Comparison of ENCODE assay signal across 11 mouse cellular contexts in genomic region chr6:38342666-38342992, GRCm38 (mm10). TPM values are rescaled to one million over a fixed set of nuclear protein-coding genes. Genes with fewer than 3 reads are reported as not detected.
DNase-seq lines count a peak whose midpoint lies in the region; ATAC-seq and TF ChIP-seq lines count a peak whose summit lies in the region.
"Had no signal": no experiment of that assay in that cellular context is flagged by ENCODE, and none has a peak within 500 bp of the region (broad histone marks: within the 10 kb centered on the region; RNA-seq: fewer than 3 reads in every experiment).

No protein-coding gene starts in this region.

- H3K9ac ChIP-seq in heart, postnatal 0 days (replicated peaks; ENCODE audit: low read depth, low read length): no peak overlapping the region
- H3K9ac ChIP-seq in liver, embryonic 15.5 days: peak overlapping the region; percentile 66

- no peak overlapping the region for H3K27ac ChIP-seq in heart, postnatal 0 days (ENCODE audit: low read depth)
- peak overlapping the region; percentile 92 for H3K27ac ChIP-seq in bone marrow, adult 2 months (ENCODE audit: control insufficient read depth, insufficient read depth, low read depth, low read length, poor library complexity)
- H3K27ac ChIP-seq in liver, embryonic 15.5 days (replicated peaks): peak overlapping the region; percentile 100

- ATAC-seq in heart, postnatal 0 days (ENCODE audit: insufficient read depth, low read depth): no peak
- ATAC-seq in G1E (ENCODE audit: extremely low read depth, insufficient number of reproducible peaks, low FRiP score, poor library complexity, severe bottlenecking): peak; percentile 6; the same call in 1 of the 2 replicates
- ATAC-seq in liver, embryonic 15.5 days (ENCODE audit: insufficient read depth): no peak
- ATAC-seq in cerebellum, adult (ENCODE audit: insufficient number of reproducible peaks, low FRiP score, low TSS enrichment): no peak

- peaks cover 21% of the 10 kb centered on the region for H3K4me1 ChIP-seq in heart, postnatal 0 days (ENCODE audit: control insufficient read depth, insufficient read depth)
- H3K4me1 ChIP-seq in G1E (ENCODE audit: insufficient read depth, low read depth, low read length): peaks cover 94% of the 10 kb centered on the region
- H3K4me1 ChIP-seq in bone marrow, adult 2 months (ENCODE audit: control insufficient read depth, insufficient read depth, low read length): peaks cover 7% of the 10 kb centered on the region
- peaks cover 92% of the 10 kb centered on the region for H3K4me1 ChIP-seq in liver, embryonic 15.5 days (replicated peaks)

- H3K4me3 ChIP-seq in heart, postnatal 0 days (ENCODE audit: low read depth, low read length): peak overlapping the region; percentile 7; the same call in 1 of the 2 replicates
- peak overlapping the region; percentile 69 for H3K4me3 ChIP-seq in G1E (ENCODE audit: low read depth, low read length)
- H3K4me3 ChIP-seq in bone marrow, adult 2 months (replicated peaks; ENCODE audit: control insufficient read depth, low read depth, low read length): peak overlapping the region; percentile 59
- peak overlapping the region; percentile 56 for H3K4me3 ChIP-seq in liver, embryonic 15.5 days (replicated peaks)

- H3K36me3 ChIP-seq in heart, postnatal 0 days (replicated peaks; ENCODE audit: control insufficient read depth, insufficient read depth, low read length): peaks cover 25% of the 10 kb centered on the region
- H3K36me3 ChIP-seq in G1E (replicated peaks): peaks cover 58% of the 10 kb centered on the region
- H3K36me3 ChIP-seq in liver, embryonic 15.5 days (replicated peaks): peaks cover 54% of the 10 kb centered on the region

- WGBS in heart, postnatal 0 days: 46% methylated on average over 8 of the region's 8 CpGs
- whole genome bisulfite sequencing in bone marrow, adult 2 months: 10% methylated on average over 8 of the region's 8 CpGs
- WGBS in liver, embryonic 15.5 days (ENCODE audit: insufficient replicate concordance): 8% methylated on average over 8 of the region's 8 CpGs

- TF ChIP-seq EP300 in heart, postnatal 0 days (IDR thresholded peaks at IDR 0.05; ENCODE audit: low read depth): no peak

- intact Hi-C loops in gastrocnemius, postnatal 36 days (cut with DNase I): no loop called here

- TF ChIP-seq POLR2A in bone marrow, adult 2 months (IDR thresholded peaks at IDR 0.05; ENCODE audit: borderline replicate concordance, control insufficient read depth, low read depth, low read length): no peak

- no peaks in the 10 kb centered on the region for H3K27me3 ChIP-seq in heart, postnatal 0 days (ENCODE audit: control insufficient read depth, insufficient read depth, low read length)
- no peaks in the 10 kb centered on the region for H3K27me3 ChIP-seq in G1E (ENCODE audit: insufficient read depth, low read length)
- no peaks in the 10 kb centered on the region for H3K27me3 ChIP-seq in liver, embryonic 15.5 days

- no peaks in the 10 kb centered on the region for H3K9me3 ChIP-seq in heart, postnatal 0 days (replicated peaks; ENCODE audit: control insufficient read depth, low read length)
- H3K9me3 ChIP-seq in G1E (replicated peaks): no peaks in the 10 kb centered on the region
- H3K9me3 ChIP-seq in liver, embryonic 15.5 days (replicated peaks): no peaks in the 10 kb centered on the region

- H3K4me2 ChIP-seq in heart, postnatal 0 days (ENCODE audit: low read depth, low read length): peak overlapping the region; percentile 32; the same call in 1 of the 2 replicates
- H3K4me2 ChIP-seq in liver, embryonic 15.5 days: peak overlapping the region; percentile 85

- DNase-seq in heart, postnatal 0 days (ENCODE audit: low spot score): no peak
- DNase-seq in heart, adult 8-10 months (ENCODE audit: low spot score): no peak
- DNase-seq in G1E (ENCODE audit: low spot score): no peak
- no peak for DNase-seq in gastrocnemius, postnatal 36 days
- DNase-seq: kidney, postnatal 4 days; lung, postnatal 4 days; right cerebral cortex, postnatal 14 days had no signal

- TF ChIP-seq CTCF in heart, postnatal 0 days (IDR thresholded peaks at IDR 0.05; ENCODE audit: low read depth): no peak
- TF ChIP-seq CTCF in G1E (IDR thresholded peaks at IDR 0.05; ENCODE audit: low read depth, low read length): no peak
- TF ChIP-seq CTCF in bone marrow, adult 2 months (IDR thresholded peaks at IDR 0.05; ENCODE audit: control insufficient read depth, insufficient read depth, low read length): no peak

RNA-seq across cellular contexts. Expression of gene Zc3hav1, which starts 11.8 kb away (rescaled TPM):
- 19.2 and 28.9 TPM in 2 replicates for total RNA-seq in heart, postnatal 0 days (2014; rRNA removed; ENCODE audit: low replicate concordance)
- polyA plus RNA-seq in heart, postnatal 0 days (2015; fragmentation: Nextera tagmentation; extraction: Ambion mirVana): 8.2 and 9.1 TPM in 2 replicates
- total RNA-seq in heart, adult 8-10 months (2022): 10 to 100 TPM; 13.8 to 15.5 (median 14.6) TPM
- total RNA-seq in G1E (2014; fragmentation: Nextera tagmentation) (210 and 217 TPM in 2 replicates), G1E (2017) (107 and 112 TPM in 2 replicates)
- polyA plus RNA-seq in G1E (2012): 44.0 and 45.8 TPM in 2 replicates
- 45.5 and 46.8 TPM in 2 replicates for polyA plus RNA-seq in bone marrow, adult 2 months (2011; ENCODE audit: insufficient read depth, insufficient read length, low replicate concordance, missing spikeins)
- 23.4 and 23.6 TPM in 2 replicates for polyA plus RNA-seq in liver, embryonic 15.5 days (2015; fragmentation: Nextera tagmentation; extraction: Ambion mirVana)
- total RNA-seq in gastrocnemius, postnatal 36 days (2021): 1 to 10 TPM; 5.7 to 6.9 TPM

RNA-seq across cellular contexts. Expression of gene Ttc26, which starts 38.6 kb away (rescaled TPM):
- 1.5 and 2.3 TPM in 2 replicates for total RNA-seq in heart, postnatal 0 days (2014; rRNA removed; ENCODE audit: low replicate concordance)
- 1.00 and 1.0 TPM in 2 replicates for polyA plus RNA-seq in heart, postnatal 0 days (2015; fragmentation: Nextera tagmentation; extraction: Ambion mirVana)
- total RNA-seq in heart, adult 8-10 months (2022): 1 to 10 TPM; 1.3 to 2.1 (median 1.8) TPM
- total RNA-seq in G1E (2014; fragmentation: Nextera tagmentation) (6.1 and 6.5 TPM in 2 replicates), G1E (2017) (2.7 and 5.9 TPM in 2 replicates)
- 0.31 and 0.89 TPM in 2 replicates for polyA plus RNA-seq in G1E (2012)
- polyA plus RNA-seq in bone marrow, adult 2 months (2011; ENCODE audit: insufficient read depth, insufficient read length, low replicate concordance, missing spikeins): 0.61 and 1.2 TPM in 2 replicates
- 0.23 and 0.30 TPM in 2 replicates for polyA plus RNA-seq in liver, embryonic 15.5 days (2015; fragmentation: Nextera tagmentation; extraction: Ambion mirVana)
- under 1 TPM; 0.67 to 0.71 TPM for total RNA-seq in gastrocnemius, postnatal 36 days (2021)
- total RNA-seq: neutrophil, adult 5-6 weeks had no signal

RNA-seq across cellular contexts. Expression of gene Zc3hav1l, which starts 43.6 kb away (rescaled TPM):
- total RNA-seq in heart, postnatal 0 days (2014; rRNA removed; ENCODE audit: low replicate concordance): 4.7 and 7.3 TPM in 2 replicates
- polyA plus RNA-seq in heart, postnatal 0 days (2015; fragmentation: Nextera tagmentation; extraction: Ambion mirVana): 2.2 TPM in 2 replicates
- 1 to 10 TPM; 1.0 to 1.6 (median 1.3) TPM for total RNA-seq in heart, adult 8-10 months (2022)
- total RNA-seq in G1E (2014; fragmentation: Nextera tagmentation) (28.5 and 30.6 TPM in 2 replicates), G1E (2017) (4.5 and 5.6 TPM in 2 replicates)
- 7.3 and 7.5 TPM in 2 replicates for polyA plus RNA-seq in G1E (2012)
- polyA plus RNA-seq in bone marrow, adult 2 months (2011; ENCODE audit: insufficient read depth, insufficient read length, low replicate concordance, missing spikeins): 0.93 and 2.2 TPM in 2 replicates
- polyA plus RNA-seq in liver, embryonic 15.5 days (2015; fragmentation: Nextera tagmentation; extraction: Ambion mirVana): 1.4 and 1.5 TPM in 2 replicates
- under 1 TPM; 0.49 to 0.59 TPM for total RNA-seq in gastrocnemius, postnatal 36 days (2021)

Comparison
In these comparisons a context has a peak if more than half of its experiments do, and no peak if none do; other contexts are left out.
1. H3K4me3 ChIP-seq: peak in every context shown above with its lines; median percentile 69 in G1E; 59 in bone marrow, adult 2 months; 56 in liver, embryonic 15.5 days; 7 in heart, postnatal 0 days.